Mouse (Mus musculus): ENCODE data around the gene Plcl2.

- TF ChIP-seq ZNF384 (IDR thresholded peaks at IDR 0.05; ENCODE audit: low read depth, low read length) (no peak), ZC3H11A (IDR thresholded peaks at IDR 0.05; ENCODE audit: borderline replicate concordance, low read depth, low read length) (no peak), CHD2 (IDR thresholded peaks at IDR 0.05; ENCODE audit: low read depth, low read length) (no peak)
Measured at GRCm38 (mm10) chr17:50495216-50495889, 13.8 kb upstream of the Plcl2 start.

All from ES-E14 (cell line).